Comparison of ENCODE assay signal across 8 mouse cellular contexts in genomic region chr4:46620330-46620729, GRCm38 (mm10). TPM values are rescaled to one million over a fixed set of nuclear protein-coding genes. Genes with fewer than 3 reads are reported as not detected.
A peak's percentile ranks its signal among the peaks of the same experiment; 100 is the strongest.
DNase-seq lines count a peak whose midpoint lies in the region; ATAC-seq and TF ChIP-seq lines count a peak whose summit lies in the region.

No protein-coding gene starts in this region.

- H3K4me1 ChIP-seq in intestine, postnatal 0 days (replicated peaks; ENCODE audit: control insufficient read depth, insufficient read depth, low read length) = no peaks in the 10 kb centered on the region; the same call in 1 of the 2 replicates

- no peaks in the 10 kb centered on the region for H3K27me3 ChIP-seq in intestine, postnatal 0 days (replicated peaks; ENCODE audit: control insufficient read depth, insufficient read depth, low read length)

- H3K27ac ChIP-seq in intestine, postnatal 0 days (ENCODE audit: low read depth, low read length) = no peak overlapping the region

- peak; percentile 79 for TF ChIP-seq CTCF in intestine, postnatal 0 days (IDR thresholded peaks at IDR 0.05; ENCODE audit: low read depth)

- H3K9me3 ChIP-seq in intestine, postnatal 0 days (ENCODE audit: control insufficient read depth) = no peaks in the 10 kb centered on the region

- no peak overlapping the region; the same call in 1 of the 2 replicates for H3K4me2 ChIP-seq in intestine, postnatal 0 days (replicated peaks; ENCODE audit: low read depth)

- 0 out of 2 replicates have a peak, but pooled peaks cover 9% of the 10 kb centered on the region for H3K36me3 ChIP-seq in intestine, postnatal 0 days (ENCODE audit: control insufficient read depth, insufficient read depth)

- H3K9ac ChIP-seq in intestine, postnatal 0 days (ENCODE audit: low read depth, low read length) = no peak overlapping the region

- peak; percentile 41 for DNase-seq in cerebellum, adult 11 months
- DNase-seq in cerebellum, adult 9-11 months = no peak
- peak; percentile 23 to 28 for DNase-seq in B cell, adult 2 months
- peak; percentile 59 for DNase-seq in embryo, embryonic 11 days
- peak; percentile 33 for DNase-seq in naive thymus-derived CD4-positive, alpha-beta T cell, adult 2 months (ENCODE audit: low read depth)
- DNase-seq in right cerebral cortex, postnatal 10 days (ENCODE audit: low spot score in 2 of 2) = no peak

- WGBS in intestine, postnatal 0 days = 21% methylated on average over 23 of the region's 23 CpGs

- peak; percentile 69 for ATAC-seq in intestine, postnatal 0 days
- no peak for ATAC-seq in activated CD4-positive, CD25-positive, alpha-beta regulatory T cell, adult 4 months

- no peak overlapping the region for H3K4me3 ChIP-seq in intestine, postnatal 0 days (ENCODE audit: low read depth, low read length)

RNA-seq across cellular contexts. Expression of gene Coro2a, which starts 18.3 kb away (rescaled TPM):
- 53.0 and 59.7 TPM in 2 replicates for polyA plus RNA-seq in intestine, postnatal 0 days (2015; fragmentation: Nextera tagmentation; extraction: Ambion mirVana)
- polyA plus RNA-seq in activated CD4-positive, CD25-positive, alpha-beta regulatory T cell, adult 4 months (2017; shearing (Covaris generic)) = 100 to 1,000 TPM in 1 of 2 experiments, 10 to 100 TPM in 1; 79.7 to 108 TPM

RNA-seq across cellular contexts. Expression of gene Tbc1d2, which starts 29.7 kb away (rescaled TPM):
- polyA plus RNA-seq in intestine, postnatal 0 days (2015; fragmentation: Nextera tagmentation; extraction: Ambion mirVana) = 5.1 and 5.2 TPM in 2 replicates
- under 1 TPM; 0.31 to 0.67 TPM for polyA plus RNA-seq in activated CD4-positive, CD25-positive, alpha-beta regulatory T cell, adult 4 months (2017; shearing (Covaris generic))

Comparison
In these comparisons a context has a peak if more than half of its experiments do, and no peak if none do; other contexts are left out.
1. DNase-seq: peak in cerebellum, adult 11 months (single experiment), B cell, adult 2 months (2 of 2), embryo, embryonic 11 days (single experiment) and naive thymus-derived CD4-positive, alpha-beta T cell, adult 2 months (single experiment); none in cerebellum, adult 9-11 months (single experiment) and right cerebral cortex, postnatal 10 days (0 of 2).